Mouse (Mus musculus): ENCODE results near the gene Slc27a5. TPM values are rescaled to one million over a fixed set of nuclear protein-coding genes. Genes with fewer than 3 reads are reported as not detected.

Slc27a5 gene
- total and polyA plus RNA-seq, 3 experiments = 0.04 TPM; not detected in 2

DNA sequence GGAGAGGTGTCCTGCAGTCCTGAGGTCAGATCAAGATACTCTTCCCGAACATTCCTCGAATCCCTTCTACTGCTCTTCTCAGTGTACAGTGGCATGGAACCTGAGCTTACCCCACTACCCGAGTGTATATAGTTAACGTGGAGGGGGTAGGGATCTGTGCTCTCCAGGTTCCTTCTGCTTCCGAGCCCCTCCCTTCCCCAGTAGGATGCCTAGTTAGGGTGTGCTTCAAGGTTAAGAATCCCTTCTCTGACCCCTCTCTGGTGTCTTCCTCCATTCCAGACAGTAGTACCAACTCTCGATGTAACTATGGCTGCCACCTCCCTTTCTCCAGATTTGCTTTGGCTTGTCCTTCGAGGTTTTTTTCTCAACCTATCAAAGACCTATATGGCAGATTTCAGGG is 17.7 kb downstream of the Slc27a5 start:
- H3K4me2 ChIP-seq (ENCODE audit: insufficient read depth, low read depth, poor library complexity, severe bottlenecking) = no peak overlapping the region
- H3K9me3 ChIP-seq (replicated peaks; ENCODE audit: low read length) = no peaks in the 10 kb centered on the region
- H3K36me3 ChIP-seq (replicated peaks in 1 of 2; ENCODE audit: control insufficient read depth in 1 of 2, insufficient read depth in 1 of 2, low read length in 1 of 2) = peaks cover 12 to 35% of the 10 kb centered on the region in 2 experiments
- no peak for TF ChIP-seq MAX (IDR thresholded peaks at IDR 0.05; ENCODE audit: low read length)
- peak overlapping the region in 2 of 3 experiments; percentile 51 to 73 for H3K4me3 ChIP-seq (replicated peaks in 1 of 3; ENCODE audit: low read depth in 2 of 3, low read length in 2 of 3, poor library complexity in 1 of 3)
- no peaks in the 10 kb centered on the region for H3K79me2 ChIP-seq (replicated peaks; ENCODE audit: control insufficient read depth, extremely low read depth, insufficient read depth, poor library complexity, severe bottlenecking)
- H3K27ac ChIP-seq (ENCODE audit: insufficient read depth, low read depth) = no peak overlapping the region; the same call in 1 of the 2 replicates
- H3K9ac ChIP-seq (ENCODE audit: insufficient read depth, low read depth) = no peak overlapping the region; the same call in 1 of the 2 replicates
- no peak for DNase-seq (ENCODE audit: extremely low read depth)
- dilution Hi-C loops (cut with MboI; ENCODE audit: extremely low pct_ligation_motif_present, extremely low pct_unique_long_range_greater_than_20kb, low sequenced_read_pairs) (no loop called here), in situ Hi-C loops (cut with MboI; ENCODE audit: low pct_ligation_motif_present, low pct_unique_long_range_greater_than_20kb, low sequenced_read_pairs) (loop anchor here (10.0 kb wide), 1 partner anchor 55 kb away; the partner anchor contains the start of genes Rnf225 and Rps5)
- no peaks in the 10 kb centered on the region for H3K27me3 ChIP-seq (replicated peaks)
- H3K4me1 ChIP-seq (ENCODE audit: control insufficient read depth in 1 of 2, insufficient read depth in 2 of 2) = peaks cover 10 to 31% of the 10 kb centered on the region in 2 experiments; a peak in 3 of 4 replicates

DNA sequence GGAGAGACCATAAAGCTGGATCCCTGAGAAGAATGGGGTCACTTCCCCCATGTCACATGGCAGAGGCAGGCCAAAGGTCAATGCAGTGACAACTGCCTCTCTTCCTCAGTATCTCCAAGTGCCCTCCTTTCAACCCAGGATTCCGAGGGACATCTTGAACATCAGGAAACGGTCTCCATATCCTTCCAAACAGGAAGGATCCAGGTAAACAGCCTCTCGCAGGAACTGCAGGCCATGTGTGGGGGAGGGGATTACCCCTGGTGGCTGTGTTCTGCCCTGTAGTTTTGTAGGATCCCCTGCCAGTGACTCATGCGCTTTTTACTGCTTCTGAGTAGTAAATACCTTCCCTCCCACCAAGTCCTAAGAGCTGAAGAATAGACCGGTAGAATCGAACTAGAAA is 18.2 kb downstream of the Slc27a5 start:
- H3K36me3 ChIP-seq (replicated peaks in 1 of 2; ENCODE audit: control insufficient read depth in 1 of 2, insufficient read depth in 1 of 2, low read length in 1 of 2) = peaks cover 12 to 30% of the 10 kb centered on the region in 2 experiments
- dilution Hi-C loops (cut with MboI; ENCODE audit: extremely low pct_ligation_motif_present, extremely low pct_unique_long_range_greater_than_20kb, low sequenced_read_pairs) = no loop called here
- H3K9ac ChIP-seq (ENCODE audit: insufficient read depth, low read depth) = peak overlapping the region; percentile 35; the same call in 1 of the 2 replicates
- TF ChIP-seq ELF1 (IDR thresholded peaks at IDR 0.05; ENCODE audit: low read depth, low read length) (0 out of 2 replicates have a peak, but pooled peaks have one; percentile 11), ZNF384 (IDR thresholded peaks at IDR 0.05; ENCODE audit: low read depth, low read length) (no peak), CHD2 (IDR thresholded peaks at IDR 0.05; ENCODE audit: low read length) (peak; percentile 72), RCOR1 (conservative IDR thresholded peaks at IDR 0.05; ENCODE audit: low read depth, low read length) (no peak), E2F4 (IDR thresholded peaks at IDR 0.05; ENCODE audit: insufficient replicate concordance, low read depth, low read length) (no peak), SIN3A (IDR thresholded peaks at IDR 0.05; ENCODE audit: low read length) (0 out of 2 replicates have a peak, but pooled peaks have one; percentile 35)
- DNase-seq (ENCODE audit: extremely low read depth) = peak; percentile 67
- no peaks in the 10 kb centered on the region for H3K79me2 ChIP-seq (replicated peaks; ENCODE audit: control insufficient read depth, extremely low read depth, insufficient read depth, poor library complexity, severe bottlenecking)
- in situ Hi-C loops (cut with MboI; ENCODE audit: low pct_ligation_motif_present, low pct_unique_long_range_greater_than_20kb, low sequenced_read_pairs) = loop anchor here (10.0 kb wide), 1 partner anchor 55 kb away; the partner anchor contains the start of genes Rnf225 and Rps5
- peak overlapping the region; percentile 29 to 73 (median 51) for H3K4me3 ChIP-seq (replicated peaks in 1 of 3; ENCODE audit: low read depth in 2 of 3, low read length in 2 of 3, poor library complexity in 1 of 3)
- peak overlapping the region; percentile 60 for H3K27ac ChIP-seq (ENCODE audit: insufficient read depth, low read depth)
- H3K4me1 ChIP-seq (ENCODE audit: control insufficient read depth in 1 of 2, insufficient read depth in 2 of 2) = peaks cover 10 to 31% of the 10 kb centered on the region in 2 experiments; a peak in 3 of 4 replicates
- H3K27me3 ChIP-seq (replicated peaks) = no peaks in the 10 kb centered on the region
- H3K9me3 ChIP-seq (replicated peaks; ENCODE audit: low read length) = no peaks in the 10 kb centered on the region
- peak overlapping the region; percentile 16; the same call in 1 of the 2 replicates for H3K4me2 ChIP-seq (ENCODE audit: insufficient read depth, low read depth, poor library complexity, severe bottlenecking)

DNA sequence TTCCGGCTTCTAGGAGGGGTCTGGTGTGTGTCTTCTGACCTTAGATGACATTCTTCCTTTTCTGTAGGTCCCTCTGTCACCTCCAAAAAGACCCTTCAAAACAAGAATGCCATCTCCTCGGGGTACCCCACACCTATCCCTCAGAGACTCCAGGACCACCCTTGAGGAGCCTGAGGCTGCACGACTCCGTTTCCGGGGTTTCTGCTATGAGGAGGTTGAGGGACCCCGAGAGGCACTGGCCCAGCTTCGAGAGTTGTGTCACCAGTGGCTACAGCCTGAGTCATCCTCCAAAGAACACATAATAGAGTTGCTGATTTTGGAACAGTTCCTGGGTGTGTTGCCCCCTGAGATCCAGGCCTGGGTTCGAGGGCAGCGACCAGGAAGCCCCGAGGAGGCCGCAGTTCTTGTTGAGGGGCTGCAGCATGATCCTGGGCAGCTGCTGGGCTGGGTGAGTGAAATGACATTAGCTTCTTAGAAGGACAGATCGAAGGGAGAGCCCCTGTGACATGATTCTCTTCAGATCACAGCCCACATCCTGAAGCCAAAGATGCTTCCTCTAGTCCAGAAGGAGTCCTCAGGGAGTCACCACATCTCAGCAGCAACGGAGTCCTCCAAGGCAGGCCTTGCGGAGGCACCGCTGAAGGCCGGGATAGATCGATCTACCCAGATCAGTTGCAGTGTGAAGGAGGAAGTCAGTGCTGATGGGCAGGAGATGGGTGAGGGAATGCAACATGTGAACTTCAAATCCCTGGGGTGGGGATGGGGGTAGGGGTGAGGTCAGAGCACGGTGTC is 18.9 kb downstream of the Slc27a5 start:
- H3K9ac ChIP-seq (ENCODE audit: insufficient read depth, low read depth) = peak overlapping the region; percentile 64

More for the DNA sequence above, 18.9 kb downstream of the Slc27a5 start:
- Histone ChIP-seq H3K9me3 (replicated peaks; ENCODE audit: low read length) (no peaks in the 10 kb centered on the region), H3K4me2 (ENCODE audit: insufficient read depth, low read depth, poor library complexity, severe bottlenecking) (peak overlapping the region; percentile 58), H3K4me3 (replicated peaks in 1 of 3; ENCODE audit: low read depth in 2 of 3, low read length in 2 of 3, poor library complexity in 1 of 3) (peak overlapping the region; percentile 2 to 73 (median 29)), H3K27ac (ENCODE audit: insufficient read depth, low read depth) (peak overlapping the region; percentile 60), H3K4me1 (ENCODE audit: control insufficient read depth in 1 of 2, insufficient read depth in 2 of 2) (peaks cover 10 to 31% of the 10 kb centered on the region in 2 experiments; a peak in 3 of 4 replicates), H3K27me3 (replicated peaks) (no peaks in the 10 kb centered on the region), H3K36me3 (replicated peaks in 1 of 2; ENCODE audit: control insufficient read depth in 1 of 2, insufficient read depth in 1 of 2, low read length in 1 of 2) (peaks cover 12 to 25% of the 10 kb centered on the region in 2 experiments), H3K79me2 (replicated peaks; ENCODE audit: control insufficient read depth, extremely low read depth, insufficient read depth, poor library complexity, severe bottlenecking) (no peaks in the 10 kb centered on the region)
- dilution Hi-C loops (cut with MboI; ENCODE audit: extremely low pct_ligation_motif_present, extremely low pct_unique_long_range_greater_than_20kb, low sequenced_read_pairs) = no loop called here
- 0 out of 2 replicates have a peak, but pooled peaks have one; percentile 10 for TF ChIP-seq ETS1 (conservative IDR thresholded peaks at IDR 0.05; ENCODE audit: low read depth, low read length)
- TF ChIP-seq ELF1 (IDR thresholded peaks at IDR 0.05; ENCODE audit: low read depth, low read length) = no peak
- no peak for TF ChIP-seq HCFC1 (IDR thresholded peaks at IDR 0.05; ENCODE audit: low read depth, low read length)
- TF ChIP-seq USF2 (conservative IDR thresholded peaks at IDR 0.05; ENCODE audit: low read depth, low read length) = no peak
- no peak for TF ChIP-seq NRF1 (IDR thresholded peaks at IDR 0.05; ENCODE audit: low read depth, low read length)
- TF ChIP-seq TBP (conservative IDR thresholded peaks at IDR 0.05; ENCODE audit: low read depth, low read length) = no peak
- TF ChIP-seq BHLHE40 (IDR thresholded peaks at IDR 0.05; ENCODE audit: low read depth, low read length) = peak; percentile 5; the same call in 1 of the 2 replicates
- no peak for TF ChIP-seq USF1 (IDR thresholded peaks at IDR 0.05; ENCODE audit: low read depth, low read length)
- no peak for TF ChIP-seq EP300 (IDR thresholded peaks at IDR 0.05; ENCODE audit: low read length)
- peak; percentile 60 for DNase-seq (ENCODE audit: extremely low read depth)
- in situ Hi-C loops (cut with MboI; ENCODE audit: low pct_ligation_motif_present, low pct_unique_long_range_greater_than_20kb, low sequenced_read_pairs) = no loop called here
